Mouse (Mus musculus) myocyte (in vitro differentiated cells): Measurements from ENCODE around the gene Trak1. TPM values are rescaled to one million over a fixed set of nuclear protein-coding genes. Genes with fewer than 3 reads are reported as not detected.

Experiments
- H3K27me3 ChIP-seq: one replicate; pipeline ENCODE4 v1.6.1; 2011; ENCODE audit not compliant: control insufficient read depth, insufficient read depth, insufficient read length
- H3K36me3 ChIP-seq: one replicate; pipeline ENCODE4 v1.6.1; 2011; ENCODE audit not compliant: control insufficient read depth, insufficient read depth
- H3K4me2 ChIP-seq: one replicate; pipeline ENCODE4 v1.6.1; 2011; ENCODE audit warnings: low read depth, control low read depth
- H3K4me3 ChIP-seq: one replicate; pipeline ENCODE4 v1.5.1; 2011; ENCODE audit warnings: mild to moderate bottlenecking, control low read depth, moderate library complexity
- H3K79me2 ChIP-seq: one replicate; pipeline ENCODE4 v1.6.1; 2011; ENCODE audit not compliant: control insufficient read depth, insufficient read depth
- H3ac ChIP-seq: one replicate; pipeline ENCODE4 v1.6.1; 2011; ENCODE audit not compliant: control insufficient read depth, insufficient read length
- CEBPB ChIP-seq: IDR thresholded peaks from 2 replicates; pipeline ENCODE4 v1.6.1; 2011; ENCODE audit warnings: mild to moderate bottlenecking, moderate library complexity; ENCODE audit not compliant: poor library complexity, insufficient read depth, severe bottlenecking
- E2F4 ChIP-seq: IDR thresholded peaks from one replicate; pipeline ENCODE4 v1.6.1; 2011; ENCODE audit warnings: mild to moderate bottlenecking, control low read depth, moderate library complexity; ENCODE audit not compliant: insufficient read depth
- MAX ChIP-seq: IDR thresholded peaks from one replicate; pipeline ENCODE4 v1.6.1; 2011; ENCODE audit warnings: low read depth, mild to moderate bottlenecking, control low read depth
- MYOD1 ChIP-seq, 3 experiments: IDR thresholded peaks; one replicate each; pipeline ENCODE4 v1.6.1; 2011; ENCODE audit warnings: control low read depth in 2 of 3, low read depth in 2 of 3, mild to moderate bottlenecking in 2 of 3, moderate library complexity in 1 of 3; ENCODE audit not compliant: insufficient read length in 2 of 3, control insufficient read depth in 1 of 3
- MYOG ChIP-seq, 3 experiments: IDR thresholded peaks; one replicate each; pipeline ENCODE4 v1.6.1; 2011; ENCODE audit warnings: control low read depth in 2 of 3, low read depth in 2 of 3, mild to moderate bottlenecking in 2 of 3; ENCODE audit not compliant: insufficient read length in 2 of 3, control insufficient read depth in 1 of 3, insufficient read depth in 1 of 3
- POLR2A ChIP-seq: IDR thresholded peaks from one replicate; pipeline ENCODE4 v1.6.1; 2011; ENCODE audit warnings: low read depth, mild to moderate bottlenecking, control low read depth, moderate library complexity; ENCODE audit not compliant: insufficient read length
- POLR2AphosphoS2 ChIP-seq: IDR thresholded peaks from one replicate; pipeline ENCODE4 v1.6.1; 2011; ENCODE audit warnings: low read depth, control low read depth; ENCODE audit not compliant: insufficient read length
- REST ChIP-seq: IDR thresholded peaks from one replicate; pipeline ENCODE4 v1.6.1; 2011; ENCODE audit warnings: mild to moderate bottlenecking, control low read depth, moderate library complexity; ENCODE audit not compliant: insufficient read depth, insufficient read length
- SRF ChIP-seq: IDR thresholded peaks from one replicate; pipeline ENCODE4 v1.6.1; 2011; ENCODE audit warnings: low read depth; ENCODE audit not compliant: control insufficient read depth, insufficient read length
- TCF12 ChIP-seq: IDR thresholded peaks from one replicate; pipeline ENCODE4 v1.6.1; 2011; ENCODE audit warnings: mild to moderate bottlenecking, control low read depth; ENCODE audit not compliant: poor library complexity, insufficient read depth, severe bottlenecking
- TCF3 ChIP-seq: IDR thresholded peaks from one replicate; pipeline ENCODE4 v1.6.1; 2011; ENCODE audit warnings: low read depth, control low read depth; ENCODE audit not compliant: insufficient read length
- USF1 ChIP-seq: IDR thresholded peaks from one replicate; pipeline ENCODE4 v1.6.1; 2011; ENCODE audit warnings: low read depth, mild to moderate bottlenecking, control low read depth, moderate library complexity
- polyA plus RNA-seq: library from polyadenylated mRNA; unstranded; fragments of >200 nt; fragmentation: generic; extraction: Trizol; gene quantifications from one replicate; pipeline ENCODE4 v1.2.1, GENCODE M21; 2012; ENCODE audit warnings: missing spikeins

The Trak1 gene
- polyA plus RNA-seq, 1 experiment: 60.8 TPM

DNA sequence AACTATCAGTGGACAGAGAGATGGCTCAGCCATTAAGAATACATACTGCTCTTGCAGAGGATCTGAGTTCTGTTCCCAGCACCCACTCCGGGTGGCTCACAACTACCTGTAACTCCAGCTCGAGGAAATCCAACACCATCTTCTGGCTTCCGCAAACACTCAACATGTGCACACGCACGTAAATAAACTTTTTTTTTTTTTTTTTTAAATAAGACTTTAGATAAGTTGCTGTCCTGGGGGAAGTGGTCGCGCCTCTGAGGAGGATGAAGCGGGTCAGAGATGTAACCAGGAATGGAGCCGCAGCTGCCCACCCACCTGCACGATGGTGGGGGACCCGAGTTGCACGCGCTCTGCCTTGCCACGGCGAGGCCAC is 20.6 kb upstream of the Trak1 start:
- Histone ChIP-seq H3K36me3 (no peaks in the 10 kb centered on the region), H3K4me3 (peak overlapping the region; percentile 41), H3K4me2 (peak overlapping the region; percentile 73), H3K79me2 (no peaks in the 10 kb centered on the region), H3ac (peak overlapping the region; percentile 17), H3K27me3 (no peaks in the 10 kb centered on the region)
- TF ChIP-seq POLR2A (no peak), TCF12 (no peak)

DNA sequence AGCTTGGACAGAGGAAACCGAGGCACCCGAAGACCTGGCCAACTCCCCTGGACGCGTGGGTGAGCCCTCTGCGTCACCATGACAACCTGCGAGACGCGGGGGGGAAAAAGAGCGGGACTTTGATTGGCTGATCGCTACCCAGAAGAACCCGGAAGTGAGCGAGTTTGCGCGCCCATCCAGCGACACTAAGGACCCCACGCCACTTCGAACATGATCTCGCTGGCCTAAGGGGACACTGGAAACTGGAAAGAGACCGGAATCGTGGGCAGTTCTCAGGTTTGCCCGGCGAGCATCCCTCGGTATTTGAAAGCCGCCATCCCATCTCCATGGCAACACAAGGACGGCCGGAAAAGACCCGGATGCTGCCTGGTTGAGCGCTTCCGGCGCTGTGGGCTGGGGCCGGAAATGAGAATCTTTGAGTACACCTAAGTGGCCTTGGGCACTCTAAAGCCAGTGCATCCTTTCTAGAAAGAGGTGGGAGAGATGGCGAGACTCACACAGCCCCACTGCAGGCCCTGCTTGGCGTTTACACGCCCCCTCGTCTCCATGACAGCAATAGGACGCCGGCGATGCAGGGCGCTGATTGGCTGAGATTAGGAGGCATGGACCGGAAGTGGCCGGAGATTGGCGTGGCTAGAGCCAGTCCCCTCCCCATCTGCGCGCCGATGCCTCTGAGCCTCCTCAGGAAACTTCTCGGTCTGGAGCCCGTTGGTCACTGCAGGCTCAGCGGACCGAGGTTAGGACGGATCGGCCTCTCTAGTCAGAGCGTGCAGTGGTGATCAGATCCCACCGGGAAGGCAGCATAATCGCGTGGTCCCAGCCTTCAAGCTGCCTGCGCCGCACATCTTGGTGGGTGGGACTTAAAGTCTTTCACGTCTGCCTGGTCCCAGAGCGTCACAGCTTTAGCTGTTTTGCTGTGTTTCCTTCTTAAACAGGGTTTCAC is 19.9 kb upstream of the Trak1 start, which contains the start of gene Ulk4:
TSS of gene Ulk4 (minus strand) at position 80 of the 943 bp plus-strand sequence.
- peak within 1 kb of the TSS; percentile 17 for H3ac ChIP-seq
- H3K4me3 ChIP-seq: peak within 1 kb of the TSS; percentile 41
- H3K79me2 ChIP-seq: no peaks in the 10 kb centered on the region
- TF ChIP-seq E2F4: no peak
- TF ChIP-seq TCF12: no peak
- TF ChIP-seq TCF3: no peak
- TF ChIP-seq MYOG (IDR thresholded peaks at IDR 0.05; ENCODE audit: control insufficient read depth in 1 of 3, insufficient read depth in 1 of 3, insufficient read length in 2 of 3, low read depth in 2 of 3): no peak
- peak; percentile 97 for TF ChIP-seq POLR2AphosphoS2
- no peak for TF ChIP-seq MAX
- TF ChIP-seq SRF: peak; percentile 30
- TF ChIP-seq MYOD1 (IDR thresholded peaks at IDR 0.05; ENCODE audit: control insufficient read depth in 1 of 3, insufficient read length in 2 of 3, low read depth in 2 of 3): no peak
- no peak for TF ChIP-seq USF1
- TF ChIP-seq POLR2A: peak; percentile 69
- TF ChIP-seq CEBPB: no peak
- no peak for TF ChIP-seq REST
- peak within 1 kb of the TSS; percentile 73 for H3K4me2 ChIP-seq
- H3K36me3 ChIP-seq: no peaks in the 10 kb centered on the region
- H3K27me3 ChIP-seq: no peaks in the 10 kb centered on the region

DNA sequence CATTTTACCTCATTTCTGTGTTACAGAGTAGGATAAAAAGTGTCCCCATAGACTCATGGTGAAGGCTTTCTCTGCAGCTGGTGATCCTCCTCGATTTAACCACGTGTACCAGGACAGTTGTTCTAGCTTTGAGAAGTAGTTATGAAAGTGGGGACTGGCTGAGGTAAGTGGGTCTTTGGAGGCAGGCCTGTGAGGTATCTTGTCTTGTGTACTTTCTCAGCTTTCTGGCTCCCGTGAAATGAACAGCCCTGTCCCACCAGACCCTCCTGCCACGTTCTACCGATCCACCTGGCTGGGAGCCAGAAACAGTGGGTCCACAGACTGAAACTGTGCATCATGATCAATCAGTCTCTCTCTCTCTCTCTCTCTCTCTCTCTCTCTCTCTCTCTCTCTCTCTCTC is 18.1 kb upstream of the Trak1 start:
- TF ChIP-seq POLR2AphosphoS2: no peak
- peaks cover 8% of the 10 kb centered on the region for H3K79me2 ChIP-seq
- H3K4me2 ChIP-seq: no peak overlapping the region
- H3ac ChIP-seq: no peak overlapping the region
- H3K27me3 ChIP-seq: no peaks in the 10 kb centered on the region
- no peak overlapping the region for H3K4me3 ChIP-seq
- H3K36me3 ChIP-seq: no peaks in the 10 kb centered on the region

- no peak overlapping the region for H3ac ChIP-seq
- no peak for TF ChIP-seq CEBPB
- TF ChIP-seq POLR2A: no peak
- TF ChIP-seq SRF: no peak
- no peak for TF ChIP-seq REST
- no peak for TF ChIP-seq MAX
- no peak for TF ChIP-seq MYOD1 (IDR thresholded peaks at IDR 0.05; ENCODE audit: control insufficient read depth in 1 of 3, insufficient read length in 2 of 3, low read depth in 2 of 3)
- TF ChIP-seq MYOG (IDR thresholded peaks at IDR 0.05; ENCODE audit: control insufficient read depth in 1 of 3, insufficient read depth in 1 of 3, insufficient read length in 2 of 3, low read depth in 2 of 3): no peak
- no peak for TF ChIP-seq TCF3
- TF ChIP-seq TCF12: no peak
- no peaks in the 10 kb centered on the region for H3K27me3 ChIP-seq
- no peaks in the 10 kb centered on the region for H3K36me3 ChIP-seq
- H3K4me2 ChIP-seq: no peak overlapping the region
- peaks cover 10% of the 10 kb centered on the region for H3K79me2 ChIP-seq
- no peak overlapping the region for H3K4me3 ChIP-seq
Observed at GRCm38 (mm10) chr9:121281891-121282290, 15.4 kb upstream of the Trak1 start.

- H3K4me2 ChIP-seq: no peak overlapping the region
- no peaks in the 10 kb centered on the region for H3K36me3 ChIP-seq
- no peak overlapping the region for H3ac ChIP-seq
- H3K79me2 ChIP-seq: peaks cover 10% of the 10 kb centered on the region
- TF ChIP-seq POLR2A (no peak), MYOD1 (IDR thresholded peaks at IDR 0.05; ENCODE audit: control insufficient read depth in 1 of 3, insufficient read length in 2 of 3, low read depth in 2 of 3) (no peak), REST (no peak), TCF12 (no peak), CEBPB (no peak), E2F4 (no peak), SRF (no peak), TCF3 (no peak), USF1 (no peak)
- H3K27me3 ChIP-seq: no peaks in the 10 kb centered on the region
- H3K4me3 ChIP-seq: no peak overlapping the region
Observed at GRCm38 (mm10) chr9:121283620-121284185, 13.6 kb upstream of the Trak1 start.
